Mouse (Mus musculus) ovary, adult 10 weeks (tissue): Measurements from ENCODE around the gene Ybx1. TPM values are rescaled to one million over a fixed set of nuclear protein-coding genes. Genes with fewer than 3 reads are reported as not detected.

Experiments
- polyA plus RNA-seq: library from polyadenylated mRNA; stranded (reverse); fragments of 350-450 nt; fragmentation: Illumina TruSeq; extraction: RNeasy Lipid Tissue Mini Kit (QIAGEN cat#74804); gene quantifications from one replicate; pipeline ENCODE4 v1.2.3, GENCODE M21; 2014

Ybx1 gene
- 802 TPM for polyA plus RNA-seq

GRCm38 (mm10) chr4:119294415-119295133 lies at the start of gene Ybx1:
Gene Ybx1, minus strand, starts transcription at chr4:119294604.

GRCm38 (mm10) chr4:119320131-119320830 lies 25.9 kb upstream of the Ybx1 start, which contains the start of gene Ppih:
Gene Ppih, minus strand, starts transcription at chr4:119320546.

GRCm38 (mm10) chr4:119255351-119255750 lies 39.1 kb downstream of the Ybx1 start, which contains the start of gene Cldn19:
Gene Cldn19, plus strand, starts transcription at chr4:119255414.

GRCm38 (mm10) chr4:119232410-119233255 lies 61.8 kb downstream of the Ybx1 start, which contains the start of the genes AU022252 and P3h1:
Gene AU022252, minus strand, starts transcription at chr4:119232712.
Gene P3h1, plus strand, starts transcription at chr4:119232915.

Other genes starting within 250 kb of the Ybx1 start
- 5.2 TPM for gene Slc2a1, start 185.9 kb downstream of the Ybx1 start, polyA plus RNA-seq
- 0.63 TPM for gene Zfp691, start 120.4 kb downstream of the Ybx1 start, polyA plus RNA-seq
- gene Ermap, start 104.6 kb downstream of the Ybx1 start, polyA plus RNA-seq: 4.1 TPM
- 18.0 TPM for gene Svbp, start 99.3 kb downstream of the Ybx1 start, polyA plus RNA-seq
- 3.1 TPM for gene Tmem269, start 76.4 kb downstream of the Ybx1 start, polyA plus RNA-seq
- 7.4 TPM for gene AU022252, start 61.9 kb downstream of the Ybx1 start, polyA plus RNA-seq
- 49.4 TPM for gene P3h1, start 61.7 kb downstream of the Ybx1 start, polyA plus RNA-seq
- gene Cldn19, start 39.2 kb downstream of the Ybx1 start, polyA plus RNA-seq: not detected
- 40.9 TPM for gene Ppih, start 25.9 kb upstream of the Ybx1 start, polyA plus RNA-seq
- gene Ccdc30, start 120.9 kb upstream of the Ybx1 start, polyA plus RNA-seq: 11.7 TPM
- 19.5 TPM for gene Ppcs, start 127.8 kb upstream of the Ybx1 start, polyA plus RNA-seq
- 2.0 TPM for gene Zmynd12, start 128.2 kb upstream of the Ybx1 start, polyA plus RNA-seq
- 6.5 TPM for gene Rimkla, start 198.0 kb upstream of the Ybx1 start, polyA plus RNA-seq
- gene Foxj3, start 242.4 kb upstream of the Ybx1 start, polyA plus RNA-seq: 117 TPM
- 5.0 TPM for gene Frg2f1, start 244.9 kb upstream of the Ybx1 start, polyA plus RNA-seq